Mouse (Mus musculus): ENCODE data around the gene Mphosph10. TPM values are rescaled to one million over a fixed set of nuclear protein-coding genes. Genes with fewer than 3 reads are reported as not detected.

Gene Mphosph10
- total and polyA plus RNA-seq, 3 experiments: 77.6 to 290 (median 87.9) TPM

DNA sequence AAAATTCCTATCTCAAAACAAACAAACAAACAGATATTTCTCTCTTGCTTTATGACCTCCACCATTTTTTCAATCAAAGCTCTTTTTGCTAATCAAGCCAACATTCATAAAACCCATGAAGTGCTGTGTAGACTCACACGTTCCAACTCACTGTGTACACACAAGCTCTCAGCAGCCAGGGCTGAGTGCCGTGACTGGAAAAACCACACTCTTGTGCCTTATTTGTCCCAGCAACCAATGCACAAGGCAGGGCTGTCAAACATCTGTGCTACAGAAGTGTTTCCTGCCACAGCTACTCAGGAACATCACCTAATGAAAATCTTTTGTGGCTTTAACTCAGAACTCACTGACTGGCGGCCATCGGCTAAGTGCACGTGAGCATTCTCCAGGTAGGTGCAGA lies 26.2 kb downstream of the Mphosph10 start:
- Histone ChIP-seq H3K4me3 (ENCODE audit: control insufficient read depth in 1 of 2, insufficient read depth in 1 of 2, low read depth in 2 of 2, low read length in 2 of 2) (no peak overlapping the region), H3K27me3 (ENCODE audit: control insufficient read depth in 1 of 2, insufficient read depth in 2 of 2, low read length in 2 of 2) (no peaks in the 10 kb centered on the region), H3K9ac (ENCODE audit: control insufficient read depth, low read depth, low read length, poor library complexity, severe bottlenecking) (no peak overlapping the region), H3K36me3 (ENCODE audit: control insufficient read depth in 1 of 2, insufficient read depth in 2 of 2, low read length in 2 of 2) (no peaks in the 10 kb centered on the region), H3K79me2 (ENCODE audit: control insufficient read depth, insufficient read depth, low read length, poor library complexity) (no peaks in the 10 kb centered on the region), H3K9me3 (replicated peaks; ENCODE audit: insufficient read depth, low read length) (no peaks in the 10 kb centered on the region), H3K27ac (ENCODE audit: control insufficient read depth, low read depth, low read length) (no peak overlapping the region), H3K4me1 (ENCODE audit: control insufficient read depth in 1 of 2, insufficient read depth in 2 of 2, low read length in 2 of 2) (no peaks in the 10 kb centered on the region)
- no peak for DNase-seq (ENCODE audit: low read depth, low spot score)
- TF ChIP-seq GATA1 (IDR thresholded peaks at IDR 0.05; ENCODE audit: low read depth, low read length): no peak
- no peak for TF ChIP-seq UBTF (IDR thresholded peaks at IDR 0.05; ENCODE audit: borderline replicate concordance, insufficient read depth, low read depth, low read length)
- no peak for TF ChIP-seq POLR2AphosphoS2 (IDR thresholded peaks at IDR 0.05; ENCODE audit: low read length)
- TF ChIP-seq TAL1 (IDR thresholded peaks at IDR 0.05; ENCODE audit: low read length): no peak
- TF ChIP-seq MAZ (IDR thresholded peaks at IDR 0.05; ENCODE audit: low read depth, low read length): no peak
- no peak for TF ChIP-seq HCFC1 (IDR thresholded peaks at IDR 0.05; ENCODE audit: low read depth, low read length)
- TF ChIP-seq EP300 (IDR thresholded peaks at IDR 0.05; ENCODE audit: low read depth in 1 of 2, low read length in 2 of 2): no peak
- no peak for TF ChIP-seq RCOR1 (IDR thresholded peaks at IDR 0.05; ENCODE audit: low read depth, low read length)
- TF ChIP-seq ZKSCAN1 (IDR thresholded peaks at IDR 0.05; ENCODE audit: low read depth, low read length): no peak
- TF ChIP-seq JUND (IDR thresholded peaks at IDR 0.05; ENCODE audit: low read depth, low read length): no peak
- no peak for TF ChIP-seq USF1 (IDR thresholded peaks at IDR 0.05; ENCODE audit: low read depth, low read length)
- TF ChIP-seq ZC3H11A (IDR thresholded peaks at IDR 0.05; ENCODE audit: low read depth, low read length): no peak
- TF ChIP-seq BHLHE40 (IDR thresholded peaks at IDR 0.05; ENCODE audit: borderline replicate concordance, low read depth, low read length): no peak
- TF ChIP-seq MAFK (IDR thresholded peaks at IDR 0.05; ENCODE audit: borderline replicate concordance, low read depth, low read length): no peak
- no peak for TF ChIP-seq MYB (IDR thresholded peaks at IDR 0.05; ENCODE audit: low read depth, low read length)
- TF ChIP-seq CTCF (IDR thresholded peaks at IDR 0.05 in 2 of 3, conservative IDR thresholded peaks at IDR 0.05 in 1 of 3; ENCODE audit: control insufficient read depth in 1 of 3, insufficient read depth in 1 of 3, low read depth in 2 of 3, low read length in 3 of 3, poor library complexity in 1 of 3, severe bottlenecking in 1 of 3): no peak
- no peak for TF ChIP-seq MYC (IDR thresholded peaks at IDR 0.05; ENCODE audit: low read depth, low read length)

DNA sequence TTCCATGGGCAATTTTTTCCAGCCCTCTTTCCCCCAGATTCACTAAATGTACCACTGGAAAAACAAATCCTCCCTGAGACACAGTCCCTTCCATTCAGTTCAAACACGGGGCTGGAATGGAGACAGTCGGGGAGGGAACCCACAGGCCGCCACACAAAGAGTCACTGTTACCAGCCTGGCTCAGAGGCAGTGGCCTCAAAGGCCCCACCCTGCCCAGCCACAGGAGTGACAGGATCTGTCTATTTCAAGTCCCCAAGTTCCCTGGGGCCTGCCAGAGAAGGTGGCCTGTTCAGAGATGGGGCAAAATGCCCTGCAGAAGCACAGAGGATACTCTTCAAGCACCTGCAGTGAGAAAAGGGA lies 31.5 kb downstream of the Mphosph10 start:
- no peak for TF ChIP-seq MYB (IDR thresholded peaks at IDR 0.05; ENCODE audit: low read depth, low read length)
- no peak for TF ChIP-seq MEF2A (IDR thresholded peaks at IDR 0.05; ENCODE audit: extremely low read depth, insufficient replicate concordance, low read depth, low read length, poor library complexity, severe bottlenecking)
- no peak for TF ChIP-seq USF2 (IDR thresholded peaks at IDR 0.05; ENCODE audit: borderline replicate concordance in 1 of 2, insufficient read depth in 1 of 2, low read depth in 1 of 2, low read length in 2 of 2)
- DNase-seq (ENCODE audit: low read depth, low spot score): no peak

More for the DNA sequence above, 31.5 kb downstream of the Mphosph10 start:
- Histone ChIP-seq H3K4me3 (ENCODE audit: control insufficient read depth in 1 of 2, insufficient read depth in 1 of 2, low read depth in 2 of 2, low read length in 2 of 2) (no peak overlapping the region), H3K27me3 (ENCODE audit: control insufficient read depth in 1 of 2, insufficient read depth in 2 of 2, low read length in 2 of 2) (no peaks in the 10 kb centered on the region), H3K9ac (ENCODE audit: control insufficient read depth, low read depth, low read length, poor library complexity, severe bottlenecking) (no peak overlapping the region), H3K9me3 (replicated peaks; ENCODE audit: insufficient read depth, low read length) (no peaks in the 10 kb centered on the region), H3K27ac (ENCODE audit: control insufficient read depth, low read depth, low read length) (no peak overlapping the region), H3K4me1 (ENCODE audit: control insufficient read depth in 1 of 2, insufficient read depth in 2 of 2, low read length in 2 of 2) (no peaks in the 10 kb centered on the region), H3K36me3 (ENCODE audit: control insufficient read depth in 1 of 2, insufficient read depth in 2 of 2, low read length in 2 of 2) (no peaks in the 10 kb centered on the region), H3K79me2 (ENCODE audit: control insufficient read depth, insufficient read depth, low read length, poor library complexity) (no peaks in the 10 kb centered on the region)

Data from MEL (cell line).